Mouse (Mus musculus) cerebellum, postnatal 4 days (tissue): ENCODE data around the gene H2-Ke6.

Experiments
- DNase-seq, 2 experiments: peaks; one replicate each; pipeline ENCODE4 v3.0.0; 2022; ENCODE audit warnings: low spot score in 2 of 2, mixed read lengths in 1 of 2

H2-Ke6 gene

DNA sequence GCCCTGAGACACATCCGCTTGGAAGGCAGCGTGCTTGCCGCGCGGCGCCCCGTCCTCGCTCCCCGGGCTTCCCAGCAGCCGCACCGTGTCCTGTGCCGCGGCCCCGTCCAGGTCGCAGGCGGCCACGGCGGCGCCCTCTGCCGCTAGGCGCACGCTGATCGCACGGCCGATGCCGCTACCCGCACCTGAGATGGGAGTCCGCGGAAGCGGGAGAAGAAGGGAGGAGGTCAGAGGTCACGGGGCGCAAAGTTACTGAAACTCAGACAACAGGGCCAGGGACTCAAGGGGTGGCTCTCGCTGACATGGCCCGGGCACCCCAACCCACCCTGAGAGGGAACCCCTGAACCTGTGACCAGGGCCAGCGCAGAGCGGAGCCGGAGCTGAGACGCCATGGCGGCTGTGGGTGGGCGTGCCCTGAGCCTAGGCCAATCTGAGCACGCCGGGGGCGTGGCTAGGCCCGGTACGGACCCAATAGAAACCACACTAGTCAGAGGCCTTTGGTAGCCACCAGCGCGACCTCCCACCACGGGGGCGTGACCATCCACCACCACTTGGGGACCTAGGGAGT lies at the start of gene H2-Ke6:
TSS of gene H2-Ke6 (minus strand) at position 405 of the 568 bp plus-strand sequence.
- DNase-seq, result peak; percentile 76 to 91

DNA sequence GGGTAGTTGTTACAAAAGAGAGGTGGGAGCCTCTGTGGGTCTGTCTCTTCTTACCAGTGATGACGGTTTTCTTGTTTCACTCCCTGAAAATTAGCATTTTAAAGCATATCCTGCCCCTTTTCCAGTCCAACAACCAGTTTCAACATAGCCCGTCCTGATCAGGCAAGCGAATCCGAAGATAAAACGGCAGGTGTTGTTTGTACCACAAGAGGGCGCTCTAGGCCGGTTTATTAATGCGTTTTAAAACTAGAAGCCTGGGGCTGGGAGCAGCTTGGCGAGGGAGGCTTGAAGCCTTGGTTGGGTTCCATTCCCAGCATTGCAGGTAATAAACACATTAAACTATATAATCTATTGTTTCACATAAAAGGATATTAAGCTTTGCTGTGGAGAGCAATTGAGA lies 49.7 kb upstream of the H2-Ke6 start:
- peak; percentile 46 to 80 for DNase-seq

DNA sequence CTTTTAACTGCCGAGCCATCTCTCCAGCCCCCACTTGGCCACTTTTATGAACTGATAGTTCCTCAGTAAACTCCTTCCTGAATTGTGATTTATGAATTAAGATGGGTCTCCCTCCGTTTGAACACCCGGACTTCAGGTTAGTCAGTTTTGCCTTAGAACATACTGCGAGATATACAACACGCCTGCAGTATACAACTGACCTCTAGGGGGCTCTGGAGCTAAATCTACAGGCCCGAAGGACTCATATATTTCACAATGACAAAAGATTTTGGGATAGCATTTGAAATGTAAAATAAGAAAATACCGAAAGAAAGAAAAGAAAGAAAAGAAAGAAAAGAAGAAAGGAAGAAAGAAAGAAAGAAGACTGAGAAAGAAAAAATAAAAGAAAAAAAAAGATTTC lies 47.4 kb upstream of the H2-Ke6 start:
- DNase-seq, result peak in 1 of 2 experiments; percentile 73

GRCm38 (mm10) chr17:34072091-34072490 lies 44.2 kb upstream of the H2-Ke6 start:
- DNase-seq, result no peak

GRCm38 (mm10) chr17:34068864-34069263 lies 41.0 kb upstream of the H2-Ke6 start:
- no peak for DNase-seq

DNA sequence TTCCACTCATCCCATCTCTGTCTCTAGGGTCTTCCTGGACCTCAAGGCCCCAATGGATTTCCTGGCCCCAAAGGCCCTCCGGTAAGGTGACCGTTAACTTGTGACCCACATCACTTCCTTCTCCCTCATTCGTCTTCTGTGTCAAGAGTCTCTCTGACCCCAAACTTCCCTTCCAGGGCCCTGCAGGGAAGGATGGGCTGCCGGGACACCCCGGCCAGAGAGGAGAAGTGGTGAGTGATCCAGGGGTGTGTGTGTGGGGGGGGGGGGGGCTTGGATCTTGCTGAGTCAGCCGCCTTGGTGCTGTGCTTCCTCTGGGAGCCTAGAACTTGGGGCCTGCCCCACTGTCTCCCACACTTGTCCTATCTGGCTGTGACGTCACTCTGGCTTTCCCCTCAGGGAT lies 29.4 kb upstream of the H2-Ke6 start:
- DNase-seq, result no peak

GRCm38 (mm10) chr17:34047404-34048050 lies 19.7 kb upstream of the H2-Ke6 start:
- no peak for DNase-seq

- no peak for DNase-seq
These were observed 18.1 kb upstream of the H2-Ke6 start for GRCm38 (mm10) chr17:34045941-34046340.

DNA sequence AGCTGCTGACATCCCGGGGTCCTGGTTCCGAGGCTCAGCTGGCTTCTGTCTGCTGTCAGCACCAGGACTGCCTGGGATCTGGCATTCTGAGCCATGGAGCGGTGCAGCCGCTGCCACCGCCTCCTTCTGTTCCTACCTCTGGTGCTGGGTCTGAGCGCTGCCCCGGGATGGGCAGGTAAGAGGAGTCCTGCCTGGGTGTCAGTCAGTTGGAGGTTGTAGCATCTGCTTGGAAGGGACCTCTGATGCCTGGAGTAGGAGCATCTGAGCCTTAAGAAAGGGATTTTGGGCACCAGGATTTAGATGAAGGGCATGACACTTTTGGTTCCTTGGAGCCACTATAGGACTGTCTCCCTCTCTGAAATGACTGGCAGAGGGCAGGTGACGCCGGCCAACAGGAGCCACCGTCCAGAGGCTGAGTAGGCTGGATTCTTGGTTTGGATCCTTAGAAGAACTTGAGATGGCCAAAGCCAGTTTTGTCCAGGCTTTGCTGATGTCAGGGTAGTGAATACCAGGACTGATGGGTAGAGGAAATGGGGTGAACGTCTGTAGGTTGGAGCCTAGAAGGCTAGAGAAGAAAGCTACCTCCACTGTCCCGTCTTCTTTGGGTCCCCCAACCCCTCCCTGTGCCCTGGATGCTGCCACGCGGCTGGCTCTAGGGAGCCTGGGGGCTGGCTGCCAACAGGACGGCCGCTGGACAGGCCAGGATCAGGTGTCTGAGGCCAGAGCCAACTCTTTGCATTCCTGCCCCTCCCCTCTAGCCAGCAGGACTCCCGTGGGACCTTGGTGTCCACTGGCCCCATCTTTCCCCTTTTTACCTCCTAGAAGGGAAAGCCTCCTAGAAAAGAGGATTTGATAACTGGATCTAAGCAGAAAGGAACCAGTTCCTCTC lies 11.9 kb upstream of the H2-Ke6 start:
- DNase-seq, result no peak

DNA sequence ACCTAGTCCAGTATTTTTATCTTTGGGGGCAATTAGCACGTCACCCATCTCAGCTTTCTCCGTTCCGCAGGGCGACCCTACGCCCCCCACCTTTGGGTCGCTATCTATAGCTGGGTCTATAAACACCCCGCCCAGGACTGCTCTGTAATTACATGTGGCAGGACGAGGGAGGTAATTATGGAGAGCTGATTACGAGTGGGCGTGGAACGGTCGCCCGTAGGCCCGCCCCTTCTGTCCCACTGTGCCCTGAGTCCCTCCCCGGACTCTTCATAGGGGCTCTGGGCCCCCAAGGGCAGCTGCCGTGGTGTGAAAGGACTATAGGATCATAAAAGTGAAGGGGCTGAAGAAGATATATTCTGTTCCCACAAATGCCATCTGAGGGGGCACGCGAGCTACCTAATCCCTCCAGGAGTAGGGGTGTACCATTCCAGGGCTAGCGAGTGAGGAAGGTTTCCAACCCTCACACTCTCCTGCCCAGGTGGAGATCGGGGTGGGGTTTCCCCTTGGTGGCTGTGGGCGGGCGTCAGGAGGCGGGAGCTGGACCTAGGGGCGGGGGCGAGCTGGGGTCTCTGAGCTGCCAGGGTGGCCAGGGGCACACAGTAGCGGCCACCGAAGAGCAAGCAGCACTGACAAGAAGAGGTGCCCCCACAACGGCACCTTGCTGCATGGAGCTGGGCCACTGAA lies 11.2 kb upstream of the H2-Ke6 start, which contains the start of gene Col11a2:
TSS of gene Col11a2 (plus strand) at position 560 of the 684 bp plus-strand sequence.
- DNase-seq, result no peak

DNA sequence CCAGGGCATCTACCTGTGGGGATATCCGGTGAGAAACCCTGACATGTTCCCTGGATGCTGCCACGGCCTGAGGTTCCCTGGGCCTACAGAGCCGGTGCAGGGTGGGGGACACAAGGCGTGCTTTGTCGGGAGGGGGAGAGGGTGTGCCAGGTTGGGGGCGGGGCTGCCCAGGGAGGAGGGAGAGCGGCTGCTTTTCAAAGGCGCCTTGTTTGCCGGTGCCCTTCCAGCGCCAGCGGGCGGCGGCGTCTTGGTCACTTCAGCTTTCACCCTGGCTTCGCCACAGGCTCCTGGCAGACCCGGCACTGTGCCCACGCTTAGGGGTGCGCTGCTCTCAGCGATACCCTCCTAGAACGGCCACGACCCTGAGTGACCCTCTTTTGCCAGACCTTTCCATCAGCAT lies 10.6 kb upstream of the H2-Ke6 start:
- DNase-seq, result no peak

- no peak for DNase-seq
These were observed 9.4 kb upstream of the H2-Ke6 start for GRCm38 (mm10) chr17:34037241-34037640.

GRCm38 (mm10) chr17:34036647-34037046 lies 8.8 kb upstream of the H2-Ke6 start:
- DNase-seq, result no peak

- no peak for DNase-seq
These were observed 7.7 kb upstream of the H2-Ke6 start for GRCm38 (mm10) chr17:34035517-34035916.

DNA sequence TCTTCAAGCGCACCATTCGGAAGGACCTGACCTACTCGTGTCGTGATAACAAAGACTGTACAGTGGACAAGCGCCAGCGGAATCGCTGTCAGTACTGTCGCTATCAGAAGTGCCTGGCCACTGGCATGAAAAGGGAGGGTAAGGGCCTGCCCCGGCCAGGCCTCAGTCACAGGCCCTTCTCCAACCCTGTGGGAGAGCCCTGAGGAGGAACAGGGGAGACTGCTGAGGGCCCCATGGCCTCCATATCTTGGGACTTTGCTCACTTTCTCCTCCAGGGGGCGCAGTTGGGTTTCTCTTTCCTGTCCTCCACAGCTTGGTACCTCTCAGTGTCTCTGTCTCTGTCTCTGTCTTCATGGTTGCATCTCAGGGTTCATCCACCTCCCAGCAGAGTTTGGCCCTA lies 6.2 kb upstream of the H2-Ke6 start:
- peak in 1 of 2 experiments; percentile 69 for DNase-seq

- DNase-seq, result no peak
These were observed 5.6 kb upstream of the H2-Ke6 start for GRCm38 (mm10) chr17:34033441-34033840.

GRCm38 (mm10) chr17:34032806-34033205 lies 4.9 kb upstream of the H2-Ke6 start:
- DNase-seq, result no peak

DNA sequence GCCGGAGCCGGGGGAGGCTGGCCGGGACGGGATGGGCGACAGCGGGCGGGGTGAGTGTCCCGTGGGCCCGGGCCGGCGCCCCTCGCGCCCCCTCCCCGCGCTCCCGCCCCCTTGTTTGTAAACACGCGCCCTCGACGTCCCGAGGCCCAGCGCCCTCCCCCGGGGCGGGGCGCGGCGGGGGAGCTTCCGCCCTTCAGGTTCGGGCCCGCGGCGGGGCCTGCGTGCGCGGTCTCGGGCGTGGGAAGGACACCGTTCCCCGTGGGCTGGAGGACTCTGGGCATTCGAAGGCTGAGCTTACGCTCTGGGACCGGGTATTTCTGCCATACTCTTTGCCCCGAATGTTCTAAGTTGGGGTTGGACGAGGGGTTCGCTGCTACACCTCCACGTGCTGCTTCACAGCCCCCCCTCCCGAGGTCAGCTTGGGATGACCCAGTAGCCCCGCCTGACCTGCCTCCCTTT lies 4.3 kb upstream of the H2-Ke6 start:
- DNase-seq, result no peak

GRCm38 (mm10) chr17:34031465-34032173 lies 3.8 kb upstream of the H2-Ke6 start, which contains the start of the genes Slc39a7 and Rxrb:
Gene Slc39a7, minus strand, starts transcription at chr17:34031682.
Gene Rxrb, plus strand, starts transcription at chr17:34031812.
- peak; percentile 99 to 100 for DNase-seq

DNA sequence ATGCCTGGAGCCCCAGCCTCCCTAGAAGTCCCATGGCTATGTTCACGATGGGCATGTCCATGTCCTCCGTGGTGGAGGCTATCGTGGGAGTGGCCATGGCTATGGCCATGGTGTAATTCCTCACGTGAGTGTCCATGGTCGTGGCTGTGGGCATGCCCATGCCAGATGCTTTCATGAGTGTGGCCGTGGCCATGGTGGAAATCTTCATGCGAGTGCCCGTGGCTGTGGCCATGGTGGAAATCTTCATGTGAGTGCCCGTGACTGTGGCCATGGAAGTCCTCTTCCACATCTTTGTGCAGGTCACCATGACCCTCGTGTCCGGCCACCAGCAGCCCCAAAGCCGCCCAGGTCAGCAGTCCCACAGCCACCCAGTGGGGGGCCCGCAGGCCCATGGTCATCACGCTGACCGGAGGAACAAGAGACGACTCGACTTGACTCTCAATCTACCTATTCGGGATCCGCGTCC lies 3.0 kb upstream of the H2-Ke6 start:
- DNase-seq, result peak in 1 of 2 experiments; percentile 20
